Mouse (Mus musculus) layer of hippocampus, adult 2 months (tissue): Measurements from ENCODE around the gene 4930572O03Rik. TPM values are rescaled to one million over a fixed set of nuclear protein-coding genes. Genes with fewer than 3 reads are reported as not detected.
A peak's percentile ranks its signal among the peaks of the same experiment; 100 is the strongest.
"Not testable (repeated sequence)": the region's sequence is repeated elsewhere in the genome, so short reads cannot be mapped to it uniquely, and the experiment has no call there.

Experiments used
- DNase-seq, 2 experiments: peaks; one replicate each; pipeline ENCODE4 v3.0.0; 2022; ENCODE audit warnings: low spot score in 2 of 2
- H3K27ac ChIP-seq: fragments of 200-600 bp; 2 replicates; pipeline ENCODE4 v1.8.1; 2022
- H3K4me3 ChIP-seq: fragments of 200-600 bp; 2 replicates; pipeline ENCODE4 v1.8.1; 2022; ENCODE audit warnings: mild to moderate bottlenecking
- CTCF ChIP-seq: fragments of 200-600 bp; conservative IDR thresholded peaks from 2 replicates; pipeline ENCODE4 v1.8.1; 2022; ENCODE audit warnings: antibody characterized with exemption, mild to moderate bottlenecking, moderate library complexity
- long read RNA-seq, 2 experiments: library from polyadenylated mRNA; stranded (forward); transcript quantifications; one replicate each; pipeline ENCODE4 v2.0.0; 2021; ENCODE audit warnings: borderline mapping rate in 2 of 2
- total RNA-seq, 2 experiments: library from RNA; stranded (reverse); gene quantifications; 2 replicates each; pipeline ENCODE4 v1.2.3; 2021

4930572O03Rik gene
- not detected for total RNA-seq
- long read RNA-seq, experiment 1, result 0 reads
- long read RNA-seq, experiment 2, result 0 reads

DNA sequence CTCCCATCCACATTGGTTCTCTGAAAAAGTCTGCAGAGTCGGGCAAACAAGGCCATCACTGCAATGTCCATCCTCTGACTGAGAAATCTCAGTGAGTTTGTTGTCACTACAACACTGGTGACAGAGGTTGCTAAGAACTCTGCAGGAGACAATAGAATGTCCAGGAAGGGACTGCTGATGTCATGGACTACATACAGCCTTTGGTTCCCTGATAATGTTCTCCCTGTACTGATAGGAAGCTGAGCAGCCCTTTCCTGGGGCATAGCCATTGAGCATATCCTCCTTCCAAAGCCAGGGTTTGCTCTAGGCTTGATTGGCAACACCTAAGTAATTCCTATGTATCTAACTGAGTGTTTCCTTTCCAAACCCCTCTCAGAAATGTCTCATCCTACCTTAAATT, at the start of gene 4930572O03Rik:
Gene 4930572O03Rik (minus strand): TSS at position 101 of the 400 bp plus-strand sequence.
- DNase-seq, H3K4me3 ChIP-seq, H3K27ac ChIP-seq: not testable (repeated sequence)

GRCm38 (mm10) chr5:15702891-15703290, 46.0 kb upstream of the 4930572O03Rik start:
- H3K4me3 ChIP-seq, H3K27ac ChIP-seq: not testable (repeated sequence)
- peak; percentile 73 for TF ChIP-seq CTCF
- peak; percentile 15 to 29 for DNase-seq

- H3K27ac ChIP-seq, DNase-seq, H3K4me3 ChIP-seq: not testable (repeated sequence)
Measured at GRCm38 (mm10) chr5:15697719-15698118, 40.9 kb upstream of the 4930572O03Rik start.

GRCm38 (mm10) chr5:15691849-15692248, 35.0 kb upstream of the 4930572O03Rik start:
- not testable (repeated sequence) for DNase-seq, H3K27ac ChIP-seq, H3K4me3 ChIP-seq

- DNase-seq, H3K4me3 ChIP-seq, H3K27ac ChIP-seq: not testable (repeated sequence)
Measured at GRCm38 (mm10) chr5:15690822-15691221, 34.0 kb upstream of the 4930572O03Rik start.

DNA sequence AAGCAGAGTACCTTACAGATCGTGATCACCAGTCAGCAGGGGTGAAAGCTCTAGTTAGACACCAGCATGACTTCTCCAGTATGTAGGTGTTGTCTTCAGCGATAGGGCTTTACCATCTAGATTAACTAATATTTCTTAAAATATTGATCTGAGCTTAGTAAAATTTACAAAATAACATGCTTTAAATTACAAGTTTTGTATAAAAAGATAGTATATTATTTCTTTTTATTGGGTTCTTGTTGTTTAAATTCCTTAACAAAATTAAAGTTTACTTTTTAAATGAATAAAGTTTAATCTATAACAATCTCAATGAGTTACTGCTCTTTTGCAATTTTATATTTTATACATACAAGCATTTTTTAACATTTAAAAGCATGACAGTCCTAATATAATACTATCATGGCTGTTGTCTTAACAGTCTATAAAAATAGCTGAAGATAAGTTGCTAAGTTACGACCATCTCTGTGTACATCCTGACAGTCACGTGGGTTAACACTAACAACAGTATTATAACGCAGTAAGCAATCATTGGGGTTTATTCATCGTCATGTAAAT, 32.9 kb upstream of the 4930572O03Rik start:
- not testable (repeated sequence) for DNase-seq, H3K27ac ChIP-seq, H3K4me3 ChIP-seq

DNA sequence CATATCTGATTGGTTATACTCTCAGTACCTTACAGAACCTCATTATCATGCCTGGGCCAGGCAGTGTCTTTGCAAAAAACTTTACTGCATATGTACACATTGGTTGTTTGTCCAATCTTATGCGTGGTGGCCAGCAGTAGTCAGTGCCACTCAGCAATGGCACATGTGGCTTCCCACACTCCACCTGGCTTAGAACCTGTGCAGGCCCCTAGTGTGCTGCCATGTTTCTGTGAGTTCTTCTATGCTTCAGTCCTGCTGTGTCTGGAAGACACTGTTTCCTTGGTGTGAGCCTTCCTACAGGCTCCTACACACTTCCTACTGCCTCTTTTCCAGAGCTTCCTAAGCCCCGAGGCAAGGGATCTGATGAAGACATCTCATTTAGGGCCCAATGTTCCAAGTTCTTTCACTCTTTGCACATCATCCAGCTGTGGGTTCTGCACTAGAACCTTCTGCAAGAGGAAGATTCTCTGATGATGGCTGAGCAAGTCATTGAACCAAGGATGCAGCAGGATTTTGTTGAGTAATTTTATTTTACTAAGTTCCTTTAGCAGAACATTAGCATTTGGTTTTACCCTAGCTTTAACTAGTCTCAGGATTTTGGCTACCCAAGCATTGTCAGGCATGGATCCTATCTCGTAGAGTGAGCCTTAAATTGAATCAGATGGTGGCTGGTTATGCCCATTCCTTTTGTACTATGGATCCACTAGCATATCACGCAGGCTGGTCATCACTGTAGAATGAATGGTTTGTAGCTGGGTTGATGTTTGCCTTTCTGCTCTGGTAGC, 32.2 kb upstream of the 4930572O03Rik start:
- not testable (repeated sequence) for H3K4me3 ChIP-seq, H3K27ac ChIP-seq, DNase-seq

DNA sequence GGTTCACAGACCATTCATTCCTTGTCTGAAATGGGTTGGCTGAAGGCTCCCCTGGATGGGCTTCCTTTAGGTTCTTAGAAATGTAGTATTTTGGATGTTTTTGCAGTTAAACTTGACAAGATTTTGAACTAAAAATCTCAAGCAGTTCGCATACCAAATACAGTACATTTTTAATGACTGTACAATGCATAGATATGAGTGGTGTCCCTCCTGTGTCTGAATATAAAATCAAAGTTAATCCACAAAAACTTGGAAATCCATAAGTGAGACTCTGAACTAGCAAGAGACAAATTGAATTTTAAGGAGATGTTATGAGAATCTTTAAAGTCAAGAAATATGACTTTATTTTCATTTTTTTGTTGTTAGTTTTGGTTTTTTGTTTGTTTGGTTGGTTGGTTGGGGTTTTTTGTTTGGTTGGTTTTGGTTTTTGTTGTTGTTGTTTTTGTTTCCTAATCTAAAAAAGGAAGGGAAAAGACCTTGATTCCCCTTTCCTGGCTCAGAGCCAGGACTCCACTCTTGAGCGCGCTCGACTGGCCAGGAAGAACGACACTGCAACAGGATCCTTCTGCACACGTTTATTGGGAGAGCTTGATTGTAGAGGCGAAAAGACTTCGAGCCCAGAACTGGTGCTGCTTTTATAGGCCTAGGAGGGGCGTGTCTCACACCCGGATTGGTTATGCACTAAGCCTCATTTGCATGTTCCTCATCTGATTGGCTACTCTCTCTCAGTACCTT, 24.6 kb upstream of the 4930572O03Rik start:
- DNase-seq, H3K27ac ChIP-seq, H3K4me3 ChIP-seq: not testable (repeated sequence)

DNA sequence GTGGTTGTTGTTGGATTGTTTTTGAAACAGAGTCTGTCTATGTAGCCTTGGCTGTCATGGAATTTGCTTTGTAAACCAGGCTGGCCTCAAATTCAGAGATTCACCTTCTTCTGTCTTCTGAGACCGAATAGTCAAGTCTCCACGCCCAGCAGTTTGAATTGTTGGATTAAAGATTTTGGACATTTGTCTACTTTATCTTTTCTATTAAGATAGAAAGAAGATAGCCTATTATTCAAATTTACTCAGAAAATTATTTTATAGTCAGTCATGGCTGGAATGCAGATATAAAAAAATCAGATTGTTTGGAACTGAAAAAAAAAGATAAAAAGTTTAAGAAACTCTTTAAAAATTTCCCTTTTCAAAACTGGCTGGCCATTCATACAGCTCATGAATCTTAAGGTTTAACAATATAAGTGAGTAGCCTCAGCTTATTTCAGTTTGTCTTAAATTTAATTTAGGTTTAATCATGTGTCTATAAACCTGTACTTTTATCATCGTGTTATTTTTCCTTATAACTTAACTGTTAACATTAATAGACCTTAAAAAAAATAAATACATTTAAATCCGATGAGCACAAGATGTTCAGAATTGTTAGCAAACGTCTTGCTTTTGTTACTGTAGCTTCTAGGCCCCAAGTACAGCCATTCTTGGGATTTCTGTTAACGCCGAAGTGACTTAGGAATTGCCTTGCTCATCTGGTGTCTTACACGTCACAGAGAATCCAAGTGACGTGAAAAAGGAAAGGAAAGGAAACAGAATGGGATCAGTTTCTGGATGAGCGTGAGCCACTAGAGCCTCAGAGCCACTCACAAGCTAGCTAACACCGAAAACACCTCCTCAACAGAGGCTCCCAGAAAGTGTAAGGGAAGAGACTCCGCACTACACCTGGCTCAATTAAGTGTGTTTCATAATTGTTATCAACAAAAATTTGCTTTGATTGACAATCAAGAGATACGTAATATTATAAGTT, 23.4 kb upstream of the 4930572O03Rik start:
- DNase-seq, H3K27ac ChIP-seq, H3K4me3 ChIP-seq: not testable (repeated sequence)

- DNase-seq, H3K4me3 ChIP-seq, H3K27ac ChIP-seq: not testable (repeated sequence)
Measured at GRCm38 (mm10) chr5:15678907-15679306, 22.0 kb upstream of the 4930572O03Rik start.

DNA sequence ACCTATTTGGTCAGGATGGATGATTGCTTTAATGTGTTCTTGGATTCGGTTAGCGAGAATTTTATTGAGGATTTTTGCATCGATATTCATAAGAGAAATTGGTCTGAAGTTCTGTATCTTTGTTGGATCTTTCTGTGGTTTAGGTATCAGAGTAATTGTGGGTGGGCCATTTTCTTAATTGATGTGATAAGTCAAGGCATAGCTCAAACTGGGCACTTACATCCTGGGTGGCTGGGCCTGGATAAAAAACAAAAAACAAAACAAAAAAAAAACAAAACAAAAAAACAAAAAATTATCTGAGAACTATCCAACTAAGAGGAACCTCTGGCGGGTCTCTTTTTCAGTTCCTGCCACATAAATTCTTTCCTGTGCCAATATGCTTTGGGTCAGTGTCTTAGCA, 20.9 kb upstream of the 4930572O03Rik start:
- DNase-seq, H3K4me3 ChIP-seq, H3K27ac ChIP-seq: not testable (repeated sequence)

- H3K27ac ChIP-seq, H3K4me3 ChIP-seq, DNase-seq: not testable (repeated sequence)
Measured at GRCm38 (mm10) chr5:15674429-15675244, 17.8 kb upstream of the 4930572O03Rik start.

- not testable (repeated sequence) for DNase-seq, H3K27ac ChIP-seq, H3K4me3 ChIP-seq
Measured at GRCm38 (mm10) chr5:15673989-15674388, 17.1 kb upstream of the 4930572O03Rik start.

- DNase-seq, H3K4me3 ChIP-seq, H3K27ac ChIP-seq: not testable (repeated sequence)
Measured at GRCm38 (mm10) chr5:15670789-15671188, 13.9 kb upstream of the 4930572O03Rik start.

- DNase-seq, H3K4me3 ChIP-seq, H3K27ac ChIP-seq: not testable (repeated sequence)
Measured at GRCm38 (mm10) chr5:15663847-15664246, 7.0 kb upstream of the 4930572O03Rik start.
